In the genomic region with DNA sequence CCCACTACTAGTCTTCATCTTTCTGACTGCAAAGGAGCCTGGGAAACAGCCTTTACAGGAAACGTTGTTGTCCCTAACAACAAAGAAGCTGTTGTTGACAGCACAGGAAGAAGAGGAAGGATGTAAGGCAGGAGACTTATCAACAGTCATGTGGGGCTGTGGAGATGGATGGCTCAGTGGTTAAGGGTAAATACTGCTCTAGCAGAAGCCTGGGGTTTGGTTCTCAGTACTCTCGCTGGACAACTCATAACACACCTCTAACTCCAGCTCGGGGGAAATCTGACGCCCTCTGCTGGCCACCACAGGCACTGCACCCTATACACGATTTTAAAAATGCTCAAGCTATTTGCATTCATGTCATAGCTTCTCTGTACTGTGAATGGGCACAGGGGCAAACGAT, we compare ENCODE assay signal across 15 mouse cellular contexts.
A peak's percentile ranks its signal among the peaks of the same experiment; 100 is the strongest.
DNase-seq lines count a peak whose midpoint lies in the region; ATAC-seq and TF ChIP-seq lines count a peak whose summit lies in the region.
"Had no signal": no experiment of that assay in that cellular context is flagged by ENCODE, and none has a peak within 500 bp of the region (broad histone marks: within the 10 kb centered on the region; RNA-seq: fewer than 3 reads in every experiment).

No protein-coding gene starts in this region.

- H3K4me3 ChIP-seq in liver, postnatal 0 days (ENCODE audit: low read depth, low read length), result no peak overlapping the region
- H3K4me3 ChIP-seq in E14TG2a.4 (replicated peaks; ENCODE audit: low read length), result no peak overlapping the region
- H3K4me3 ChIP-seq in small intestine, adult 2 months (ENCODE audit: low read depth, low read length), result no peak overlapping the region
- H3K4me3 ChIP-seq: forebrain, embryonic 10.5 days; limb, embryonic 13.5 days had no signal

- H3K27ac ChIP-seq in liver, postnatal 0 days (ENCODE audit: low read depth), result no peak overlapping the region
- no peak overlapping the region for H3K27ac ChIP-seq in small intestine, adult 2 months (ENCODE audit: insufficient read depth, low read depth, low read length)
- H3K27ac ChIP-seq: forebrain, embryonic 10.5 days; limb, embryonic 13.5 days had no signal

- TF ChIP-seq CTCF in liver, postnatal 0 days (IDR thresholded peaks at IDR 0.05; ENCODE audit: low read depth), result peak; percentile 76
- peak; percentile 86 for TF ChIP-seq CTCF in E14TG2a.4 (conservative IDR thresholded peaks at IDR 0.05; ENCODE audit: low read length)
- peak; percentile 65; the same call in 1 of the 2 replicates for TF ChIP-seq CTCF in small intestine, adult 2 months (IDR thresholded peaks at IDR 0.05; ENCODE audit: extremely low read depth, insufficient read length, insufficient replicate concordance, low read depth, low read length)

- no peak overlapping the region for H3K4me2 ChIP-seq in liver, postnatal 0 days (ENCODE audit: low read depth, low read length)
- H3K4me2 ChIP-seq: limb, embryonic 13.5 days had no signal

- H3K9me3 ChIP-seq in liver, postnatal 0 days (ENCODE audit: low read length), result no peaks in the 10 kb centered on the region
- no peaks in the 10 kb centered on the region for H3K9me3 ChIP-seq in E14TG2a.4 (ENCODE audit: low read length)
- H3K9me3 ChIP-seq: forebrain, embryonic 10.5 days had no signal

- TF ChIP-seq POLR2A in small intestine, adult 2 months (IDR thresholded peaks at IDR 0.05; ENCODE audit: low read depth, low read length), result no peak

- ATAC-seq in liver, postnatal 0 days, result peak; percentile 31; the same call in 1 of the 2 replicates
- peak; percentile 77 for ATAC-seq in activated CD4-positive, CD25-positive, alpha-beta regulatory T cell, adult 4 months

- no peaks in the 10 kb centered on the region for H3K27me3 ChIP-seq in liver, postnatal 0 days (ENCODE audit: insufficient read depth, low read length)
- no peaks in the 10 kb centered on the region for H3K27me3 ChIP-seq in E14TG2a.4 (ENCODE audit: insufficient read depth, low read length)
- no peaks in the 10 kb centered on the region for H3K27me3 ChIP-seq in small intestine, adult 2 months (ENCODE audit: control insufficient read depth, insufficient read depth, low read length)
- H3K27me3 ChIP-seq: limb, embryonic 13.5 days had no signal

- no peaks in the 10 kb centered on the region for H3K36me3 ChIP-seq in liver, postnatal 0 days (replicated peaks; ENCODE audit: insufficient read depth, low read length)
- no peaks in the 10 kb centered on the region for H3K36me3 ChIP-seq in E14TG2a.4 (ENCODE audit: insufficient read depth, low read length)
- no peaks in the 10 kb centered on the region for H3K36me3 ChIP-seq in small intestine, adult 2 months (ENCODE audit: control insufficient read depth, insufficient read depth, low read length)
- H3K36me3 ChIP-seq: forebrain, embryonic 10.5 days; limb, embryonic 13.5 days had no signal

- DNase-seq in liver, postnatal 0 days, result peak; percentile 30
- DNase-seq in liver, result no peak
- DNase-seq in spleen, postnatal 36 days (ENCODE audit: low spot score in 2 of 2), result no peak
- DNase-seq in heart, postnatal 14 days, result no peak
- no peak for DNase-seq in heart, postnatal 10 days
- DNase-seq: adrenal gland, adult 8-10 months; cerebellum, postnatal 36 days; kidney, postnatal 4 days; midbrain, embryonic 14.5 days; right cerebral cortex, postnatal 14 days had no signal

- intact Hi-C loops in heart, postnatal 14 days (cut with DNase I), result no loop called here
- intact Hi-C loops in heart, postnatal 10 days (cut with DNase I), result no loop called here

- H3K4me1 ChIP-seq in liver, postnatal 0 days (ENCODE audit: insufficient read depth), result peaks cover 19% of the 10 kb centered on the region
- peaks cover 22% of the 10 kb centered on the region for H3K4me1 ChIP-seq in E14TG2a.4 (replicated peaks; ENCODE audit: low read depth, low read length)
- H3K4me1 ChIP-seq in small intestine, adult 2 months (ENCODE audit: control insufficient read depth, insufficient read depth, insufficient read length, low read length), result peaks cover 8% of the 10 kb centered on the region; the same call in 1 of the 2 replicates

- 27% methylated on average over 6 of the region's 6 CpGs for WGBS in liver, postnatal 0 days (ENCODE audit: insufficient replicate concordance)
- WGBS in small intestine, adult 2 months, result 44% methylated on average over 6 of the region's 6 CpGs

- no peak overlapping the region for H3K9ac ChIP-seq in liver, postnatal 0 days (replicated peaks)
- H3K9ac ChIP-seq: limb, embryonic 13.5 days had no signal

- TF ChIP-seq EP300 in liver, postnatal 0 days (IDR thresholded peaks at IDR 0.05; ENCODE audit: low read depth), result no peak
